Mouse (Mus musculus): ENCODE measurements around the gene Ugt2a1. TPM values are rescaled to one million over a fixed set of nuclear protein-coding genes. Genes with fewer than 3 reads are reported as not detected.
"Not testable (repeated sequence)": the region's sequence is repeated elsewhere in the genome, so short reads cannot be mapped to it uniquely, and the experiment has no call there.

Gene Ugt2a1
- polyA plus RNA-seq, 1 experiment = not detected

GRCm38 (mm10) chr5:87499341-87499740, 8.7 kb upstream of the Ugt2a1 start:
- no peak overlapping the region for H3K4me3 ChIP-seq (ENCODE audit: extremely low read depth, insufficient read depth, insufficient read length)
- no peak overlapping the region for H3K27ac ChIP-seq (ENCODE audit: insufficient read depth, low read length)
- no peaks in the 10 kb centered on the region for H3K27me3 ChIP-seq (ENCODE audit: control insufficient read depth, insufficient read depth, low read length)
- no peak for DNase-seq (ENCODE audit: low read depth in 1 of 2, low spot score in 2 of 2)
- no peaks in the 10 kb centered on the region for H3K4me1 ChIP-seq (ENCODE audit: control insufficient read depth, insufficient read depth, insufficient read length)
- no peaks in the 10 kb centered on the region for H3K36me3 ChIP-seq (ENCODE audit: control insufficient read depth, insufficient read depth, low read length)
- no peak for TF ChIP-seq POLR2A (IDR thresholded peaks at IDR 0.05; ENCODE audit: low read depth, low read length)
- TF ChIP-seq CTCF (IDR thresholded peaks at IDR 0.05; ENCODE audit: extremely low read depth, insufficient read depth, insufficient read length, insufficient replicate concordance) = no peak

GRCm38 (mm10) chr5:87498936-87499335, 8.3 kb upstream of the Ugt2a1 start:
- Histone ChIP-seq H3K27me3 (ENCODE audit: control insufficient read depth, insufficient read depth, low read length) (no peaks in the 10 kb centered on the region), H3K36me3 (ENCODE audit: control insufficient read depth, insufficient read depth, low read length) (no peaks in the 10 kb centered on the region), H3K4me3 (ENCODE audit: extremely low read depth, insufficient read depth, insufficient read length) (no peak overlapping the region), H3K4me1 (ENCODE audit: control insufficient read depth, insufficient read depth, insufficient read length) (no peaks in the 10 kb centered on the region), H3K27ac (ENCODE audit: insufficient read depth, low read length) (no peak overlapping the region)
- DNase-seq (ENCODE audit: low read depth in 1 of 2, low spot score in 2 of 2) = no peak
- TF ChIP-seq CTCF (IDR thresholded peaks at IDR 0.05; ENCODE audit: extremely low read depth, insufficient read depth, insufficient read length, insufficient replicate concordance) (no peak), POLR2A (IDR thresholded peaks at IDR 0.05; ENCODE audit: low read depth, low read length) (no peak)

GRCm38 (mm10) chr5:87486706-87487105, 4.0 kb downstream of the Ugt2a1 start, which contains the start of gene Gm43638:
Gene Gm43638, minus strand, starts transcription at chr5:87486806.
- not testable (repeated sequence) for H3K4me3 ChIP-seq (ENCODE audit: extremely low read depth, insufficient read depth, insufficient read length); H3K27me3 ChIP-seq (ENCODE audit: control insufficient read depth, insufficient read depth, low read length); DNase-seq (ENCODE audit: low read depth in 1 of 2, low spot score in 2 of 2); H3K27ac ChIP-seq (ENCODE audit: insufficient read depth, low read length); H3K36me3 ChIP-seq (ENCODE audit: control insufficient read depth, insufficient read depth, low read length); H3K4me1 ChIP-seq (ENCODE audit: control insufficient read depth, insufficient read depth, insufficient read length)
- 63% methylated on average over 1 of the region's 1 CpGs for WGBS

GRCm38 (mm10) chr5:87482160-87482559, 8.5 kb downstream of the Ugt2a1 start, which contains the start of gene Ugt2a2:
Gene Ugt2a2, minus strand, starts transcription at chr5:87482260.
- H3K4me3 ChIP-seq (ENCODE audit: extremely low read depth, insufficient read depth, insufficient read length) = no peak within 1 kb of the TSS
- WGBS = 82% methylated on average over 5 of the region's 5 CpGs
- no peaks in the 10 kb centered on the region for H3K36me3 ChIP-seq (ENCODE audit: control insufficient read depth, insufficient read depth, low read length)
- no peaks in the 10 kb centered on the region for H3K27me3 ChIP-seq (ENCODE audit: control insufficient read depth, insufficient read depth, low read length)
- H3K4me1 ChIP-seq (ENCODE audit: control insufficient read depth, insufficient read depth, insufficient read length) = no peaks in the 10 kb centered on the region
- H3K27ac ChIP-seq (ENCODE audit: insufficient read depth, low read length) = no peak within 1 kb of the TSS
- no peak for TF ChIP-seq CTCF (IDR thresholded peaks at IDR 0.05; ENCODE audit: extremely low read depth, insufficient read depth, insufficient read length, insufficient replicate concordance)
- TF ChIP-seq POLR2A (IDR thresholded peaks at IDR 0.05; ENCODE audit: low read depth, low read length) = no peak
- no peak for DNase-seq (ENCODE audit: low read depth in 1 of 2, low spot score in 2 of 2)

GRCm38 (mm10) chr5:87458810-87459209, 31.9 kb downstream of the Ugt2a1 start:
- TF ChIP-seq POLR2A (IDR thresholded peaks at IDR 0.05; ENCODE audit: low read depth, low read length) (no peak), CTCF (IDR thresholded peaks at IDR 0.05; ENCODE audit: extremely low read depth, insufficient read depth, insufficient read length, insufficient replicate concordance) (no peak)
- Histone ChIP-seq H3K27ac (ENCODE audit: insufficient read depth, low read length) (no peak overlapping the region), H3K4me3 (ENCODE audit: extremely low read depth, insufficient read depth, insufficient read length) (no peak overlapping the region), H3K36me3 (ENCODE audit: control insufficient read depth, insufficient read depth, low read length) (no peaks in the 10 kb centered on the region), H3K4me1 (ENCODE audit: control insufficient read depth, insufficient read depth, insufficient read length) (no peaks in the 10 kb centered on the region), H3K27me3 (ENCODE audit: control insufficient read depth, insufficient read depth, low read length) (no peaks in the 10 kb centered on the region)
- WGBS = 49% methylated on average over 1 of the region's 1 CpGs
- DNase-seq (ENCODE audit: low read depth in 1 of 2, low spot score in 2 of 2) = no peak

GRCm38 (mm10) chr5:87457701-87458100, 33.0 kb downstream of the Ugt2a1 start:
- no peak for DNase-seq (ENCODE audit: low read depth in 1 of 2, low spot score in 2 of 2)
- no peak overlapping the region for H3K4me3 ChIP-seq (ENCODE audit: extremely low read depth, insufficient read depth, insufficient read length)
- H3K36me3 ChIP-seq (ENCODE audit: control insufficient read depth, insufficient read depth, low read length) = no peaks in the 10 kb centered on the region
- no peak for TF ChIP-seq POLR2A (IDR thresholded peaks at IDR 0.05; ENCODE audit: low read depth, low read length)
- TF ChIP-seq CTCF (IDR thresholded peaks at IDR 0.05; ENCODE audit: extremely low read depth, insufficient read depth, insufficient read length, insufficient replicate concordance) = no peak
- no peaks in the 10 kb centered on the region for H3K27me3 ChIP-seq (ENCODE audit: control insufficient read depth, insufficient read depth, low read length)
- H3K27ac ChIP-seq (ENCODE audit: insufficient read depth, low read length) = no peak overlapping the region
- no peaks in the 10 kb centered on the region for H3K4me1 ChIP-seq (ENCODE audit: control insufficient read depth, insufficient read depth, insufficient read length)

GRCm38 (mm10) chr5:87456216-87456850, 34.3 kb downstream of the Ugt2a1 start:
- DNase-seq (ENCODE audit: low read depth in 1 of 2, low spot score in 2 of 2) = no peak
- WGBS = 89% methylated on average over 3 of the region's 3 CpGs
- Histone ChIP-seq H3K27me3 (ENCODE audit: control insufficient read depth, insufficient read depth, low read length) (no peaks in the 10 kb centered on the region), H3K4me3 (ENCODE audit: extremely low read depth, insufficient read depth, insufficient read length) (no peak overlapping the region), H3K4me1 (ENCODE audit: control insufficient read depth, insufficient read depth, insufficient read length) (no peaks in the 10 kb centered on the region), H3K27ac (ENCODE audit: insufficient read depth, low read length) (no peak overlapping the region), H3K36me3 (ENCODE audit: control insufficient read depth, insufficient read depth, low read length) (no peaks in the 10 kb centered on the region)
- TF ChIP-seq CTCF (IDR thresholded peaks at IDR 0.05; ENCODE audit: extremely low read depth, insufficient read depth, insufficient read length, insufficient replicate concordance) (no peak), POLR2A (IDR thresholded peaks at IDR 0.05; ENCODE audit: low read depth, low read length) (no peak)
